Mouse (Mus musculus) midbrain, embryonic 10.5 days (tissue): ENCODE measurements at regions not wholly inside any gene's neighbourhood (a gene's known extent, or its start where the extent isn't known, plus 50 kb on each side); places are given as distances from the start of the nearest gene placed in this dataset.

Experiments used
- DNase-seq: peaks from one replicate; pipeline ENCODE4 v3.0.0-alpha.2; 2017; ENCODE audit warnings: low spot score
- H3K27ac ChIP-seq: fragments of 300-500 bp; sonication (generic); replicated peaks from 2 replicates; pipeline ENCODE4 v1.5.1; 2016; ENCODE audit warnings: mild to moderate bottlenecking
- H3K27me3 ChIP-seq: fragments of 300-500 bp; sonication (generic); 2 replicates; pipeline ENCODE4 v1.6.1; 2016; ENCODE audit warnings: low read depth, mild to moderate bottlenecking; ENCODE audit not compliant: poor library complexity, severe bottlenecking
- H3K36me3 ChIP-seq: fragments of 300-500 bp; sonication (generic); 2 replicates; pipeline ENCODE4 v1.6.1; 2016; ENCODE audit warnings: mild to moderate bottlenecking, moderate library complexity
- H3K4me1 ChIP-seq: fragments of 300-500 bp; sonication (generic); 2 replicates; pipeline ENCODE4 v1.6.1; 2016
- H3K4me3 ChIP-seq: fragments of 300-500 bp; sonication (generic); 2 replicates; pipeline ENCODE4 v1.5.1; 2016; ENCODE audit warnings: mild to moderate bottlenecking, moderate library complexity
- H3K9me3 ChIP-seq: fragments of 300-500 bp; sonication (generic); replicated peaks from 2 replicates; pipeline ENCODE4 v1.6.1; 2016; ENCODE audit warnings: mild to moderate bottlenecking
- WGBS: fragments of 180-500 bp; shearing (Covaris S2); methylation state at CpG from one replicate; pipeline ENCODE4 v1.1.7; 2016; 5-methylcytosine and 5-hydroxymethylcytosine counted together

DNA sequence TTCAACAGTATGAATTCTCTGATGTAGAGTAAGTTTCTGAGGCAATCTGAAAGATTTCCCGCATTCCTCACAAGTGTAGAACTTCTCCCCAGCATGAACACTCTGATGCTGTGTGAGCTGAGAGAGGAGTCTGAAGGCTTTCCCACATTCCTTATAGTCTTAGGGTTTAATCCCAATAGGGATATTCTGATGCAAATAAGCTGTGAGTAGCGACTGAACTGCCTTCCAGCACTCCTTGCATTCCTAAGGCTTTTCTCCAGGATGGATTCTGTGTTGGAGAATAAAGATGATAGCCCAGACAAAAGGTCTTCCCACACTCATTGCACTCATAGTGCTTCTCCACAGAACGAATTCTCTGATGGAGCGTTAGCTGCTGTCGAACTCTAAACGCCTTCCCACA is 152.6 kb upstream of the Api5 start:
- peaks cover 9% of the 10 kb centered on the region; the same call in 1 of the 2 replicates for H3K9me3 ChIP-seq
- no peak for DNase-seq
- no peak overlapping the region for H3K27ac ChIP-seq
- no peaks in the 10 kb centered on the region for H3K36me3 ChIP-seq
- WGBS, result 57% methylated on average over 6 of the region's 6 CpGs
- no peaks in the 10 kb centered on the region for H3K4me1 ChIP-seq
- no peaks in the 10 kb centered on the region for H3K27me3 ChIP-seq
- H3K4me3 ChIP-seq, result no peak overlapping the region

DNA sequence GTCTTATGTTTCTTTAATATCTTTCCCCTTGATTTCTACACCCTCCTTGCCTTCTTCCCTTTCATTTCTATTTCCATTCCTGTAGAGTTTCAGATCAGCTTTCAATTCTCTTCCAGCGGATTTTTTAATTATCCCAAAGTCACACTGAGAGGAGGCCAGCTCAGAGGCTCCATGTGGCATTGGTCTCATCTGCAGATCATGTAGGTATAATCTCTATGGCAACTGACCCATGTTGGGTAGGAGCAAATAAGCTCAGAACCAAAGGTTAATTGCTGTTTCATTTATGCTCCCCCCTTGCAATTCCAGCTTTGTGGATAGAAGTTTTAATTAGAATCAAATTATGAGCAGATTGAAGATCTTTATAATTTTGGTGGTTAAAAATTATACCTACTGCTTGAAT is 149.3 kb upstream of the Api5 start:
- H3K27me3 ChIP-seq, result no peaks in the 10 kb centered on the region
- H3K9me3 ChIP-seq, result peaks cover 9% of the 10 kb centered on the region; the same call in 1 of the 2 replicates
- no peaks in the 10 kb centered on the region for H3K4me1 ChIP-seq
- H3K4me3 ChIP-seq, result no peak overlapping the region
- no peaks in the 10 kb centered on the region for H3K36me3 ChIP-seq
- WGBS, result 69% methylated on average over 1 of the region's 1 CpGs
- no peak overlapping the region for H3K27ac ChIP-seq
- no peak for DNase-seq

DNA sequence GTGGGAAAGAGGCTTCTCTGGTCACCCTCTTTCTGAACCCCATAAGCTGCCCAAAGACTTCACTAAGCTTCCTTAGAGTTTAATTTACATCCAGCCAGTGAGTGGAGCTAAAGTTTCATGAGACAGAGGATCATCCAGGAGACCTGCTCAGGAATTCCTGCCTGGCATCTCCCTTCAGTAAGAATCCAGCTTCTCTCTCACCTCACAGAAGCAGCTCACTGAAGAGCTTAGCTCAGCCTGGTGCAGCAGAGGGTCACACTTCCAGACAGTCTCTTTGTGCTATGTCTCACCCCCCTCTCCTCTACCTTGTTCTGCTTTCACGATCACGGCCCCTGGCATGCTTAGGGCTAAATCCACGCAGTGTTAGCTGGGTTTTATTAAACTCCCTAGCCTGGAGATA is 133.7 kb upstream of the Api5 start:
- Histone ChIP-seq H3K27ac (0 out of 2 replicates have a peak overlapping the region, but pooled peaks have one; percentile 55), H3K9me3 (no peaks in the 10 kb centered on the region), H3K4me1 (peaks cover 19% of the 10 kb centered on the region), H3K36me3 (no peaks in the 10 kb centered on the region), H3K27me3 (no peaks in the 10 kb centered on the region), H3K4me3 (no peak overlapping the region)
- DNase-seq, result no peak
- 22% methylated on average over 3 of the region's 3 CpGs for WGBS

DNA sequence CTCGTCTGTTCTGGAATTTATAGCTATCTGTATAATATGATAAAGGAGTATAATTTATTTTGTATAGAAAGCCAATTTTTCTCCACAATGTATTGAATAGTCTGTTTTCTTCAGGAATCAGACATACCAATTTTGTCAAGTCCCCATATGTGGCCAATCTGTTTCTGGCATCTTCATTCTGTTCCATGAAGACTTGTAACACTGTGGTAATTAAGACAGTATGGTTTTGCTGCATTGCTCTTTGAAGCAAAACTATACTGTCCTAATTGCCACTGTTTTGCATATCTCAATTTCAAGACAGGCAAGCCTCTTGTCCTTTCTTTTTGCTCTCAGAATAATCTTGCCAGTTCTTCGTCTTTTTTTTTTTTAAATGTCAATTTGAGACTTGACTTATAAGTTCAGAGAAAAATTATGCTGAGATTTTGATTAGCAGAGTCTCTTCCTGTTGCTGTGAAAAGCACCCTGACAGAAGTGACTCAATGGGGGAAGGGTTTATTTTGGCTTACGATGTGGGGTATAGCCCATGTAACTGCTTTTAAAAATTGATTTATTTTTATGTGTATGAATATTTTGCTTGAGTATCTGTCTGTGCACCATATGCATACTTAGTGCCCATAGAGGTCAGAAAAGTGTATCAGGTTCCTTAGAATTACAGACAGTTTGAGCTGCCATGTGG is 103.4 kb upstream of the Api5 start:
- DNase-seq, result no peak
- Histone ChIP-seq H3K9me3 (no peaks in the 10 kb centered on the region), H3K27ac (no peak overlapping the region), H3K27me3 (no peaks in the 10 kb centered on the region), H3K36me3 (no peaks in the 10 kb centered on the region), H3K4me3 (no peak overlapping the region), H3K4me1 (no peaks in the 10 kb centered on the region)
- WGBS, result 85% methylated on average over 3 of the region's 3 CpGs

DNA sequence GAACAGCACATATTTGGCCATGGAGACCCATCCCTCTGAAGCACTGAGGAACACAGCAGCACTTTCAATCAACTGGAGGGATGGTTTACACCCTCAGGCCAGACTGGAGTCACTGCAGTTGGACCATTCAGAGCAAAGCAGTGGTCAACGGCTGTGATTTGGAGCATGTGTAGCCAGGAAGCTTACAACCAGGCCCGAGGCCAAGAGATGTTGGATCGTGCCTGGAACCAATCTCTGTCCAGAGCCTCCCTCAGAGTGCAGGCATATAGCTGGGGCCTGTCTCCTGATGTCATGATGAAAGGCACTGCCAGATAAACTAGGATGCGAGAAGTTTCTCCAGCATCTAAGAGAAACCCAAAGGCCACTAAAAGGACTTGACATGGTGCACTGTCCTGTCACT is 98.7 kb upstream of the Api5 start:
- Histone ChIP-seq H3K27me3 (no peaks in the 10 kb centered on the region), H3K9me3 (no peaks in the 10 kb centered on the region), H3K36me3 (no peaks in the 10 kb centered on the region), H3K4me3 (no peak overlapping the region), H3K4me1 (0 out of 2 replicates have a peak, but pooled peaks cover under 1% of the 10 kb centered on the region), H3K27ac (no peak overlapping the region)
- no peak for DNase-seq
- 85% methylated on average over 4 of the region's 4 CpGs for WGBS

DNA sequence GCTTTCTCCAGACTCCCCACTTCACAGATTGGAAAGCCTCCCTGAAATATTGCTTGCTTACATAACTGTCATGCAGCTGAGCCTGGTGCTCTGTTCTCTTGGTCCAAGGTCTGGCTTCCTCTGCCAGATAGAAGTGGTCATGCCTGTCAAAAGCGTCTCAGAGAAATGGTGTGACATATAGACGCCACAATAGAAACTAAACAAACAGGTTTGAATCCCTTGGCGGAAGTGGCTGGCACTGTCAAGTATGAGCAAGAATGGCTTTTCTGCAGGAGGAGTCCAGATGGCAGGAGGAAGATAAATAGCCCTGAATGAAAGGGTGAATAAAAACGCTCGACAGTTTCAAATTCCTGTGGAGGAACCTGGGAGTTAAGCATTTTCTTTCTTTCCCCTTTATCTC is 93.2 kb upstream of the Api5 start:
- peaks cover 8% of the 10 kb centered on the region; the same call in 1 of the 2 replicates for H3K4me1 ChIP-seq
- H3K9me3 ChIP-seq, result no peaks in the 10 kb centered on the region
- no peaks in the 10 kb centered on the region for H3K27me3 ChIP-seq
- H3K4me3 ChIP-seq, result no peak overlapping the region
- no peak overlapping the region for H3K27ac ChIP-seq
- no peaks in the 10 kb centered on the region for H3K36me3 ChIP-seq
- no peak for DNase-seq
- WGBS, result 68% methylated on average over 5 of the region's 5 CpGs

DNA sequence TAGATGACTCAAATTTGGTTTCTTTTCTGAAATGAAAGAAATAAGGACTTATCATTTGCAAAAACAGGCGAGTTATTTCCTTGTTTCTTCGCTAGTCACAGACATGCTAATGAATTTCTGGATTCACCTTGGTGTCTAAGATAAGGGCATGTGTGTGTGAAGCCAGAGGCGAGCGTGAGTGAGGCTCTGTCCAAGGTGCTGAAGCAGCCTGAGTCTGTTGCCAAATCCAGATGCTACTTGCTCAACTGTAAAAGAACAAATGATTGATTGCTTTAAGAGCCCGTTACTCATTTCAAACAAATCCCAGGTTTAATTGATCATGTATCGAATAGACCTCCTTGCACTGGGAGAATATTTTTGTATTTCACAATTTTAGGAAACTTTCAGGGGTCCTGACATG is 86.6 kb upstream of the Api5 start:
- H3K27ac ChIP-seq, result no peak overlapping the region
- H3K4me3 ChIP-seq, result no peak overlapping the region
- H3K27me3 ChIP-seq, result no peaks in the 10 kb centered on the region
- no peaks in the 10 kb centered on the region for H3K4me1 ChIP-seq
- peak; percentile 37 for DNase-seq
- no peaks in the 10 kb centered on the region for H3K36me3 ChIP-seq
- no peaks in the 10 kb centered on the region for H3K9me3 ChIP-seq
- WGBS, result 38% methylated on average over 6 of the region's 6 CpGs

DNA sequence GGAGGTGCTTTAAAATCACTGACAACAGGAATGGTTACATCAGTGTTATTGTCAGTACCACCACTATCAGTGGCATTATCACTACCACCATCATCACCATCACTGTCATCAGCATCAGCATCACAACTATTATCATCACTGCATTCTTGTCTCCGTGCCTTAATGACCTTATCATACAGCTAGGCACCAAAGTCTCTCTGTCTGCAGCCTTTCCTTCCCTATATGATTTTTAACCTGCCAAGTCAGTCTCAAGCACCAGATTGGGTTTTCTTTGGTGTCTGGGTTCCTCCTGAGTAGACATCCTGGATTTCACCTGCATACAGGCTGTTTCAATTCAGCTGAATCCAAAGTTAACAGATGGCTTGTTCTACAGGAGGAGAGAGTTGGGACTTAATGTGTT is 78.9 kb upstream of the Api5 start:
- no peak overlapping the region for H3K4me3 ChIP-seq
- no peaks in the 10 kb centered on the region for H3K27me3 ChIP-seq
- H3K36me3 ChIP-seq, result no peaks in the 10 kb centered on the region
- H3K4me1 ChIP-seq, result no peaks in the 10 kb centered on the region
- 89% methylated on average over 1 of the region's 1 CpGs for WGBS
- no peaks in the 10 kb centered on the region for H3K9me3 ChIP-seq
- H3K27ac ChIP-seq, result no peak overlapping the region
- DNase-seq, result no peak

DNA sequence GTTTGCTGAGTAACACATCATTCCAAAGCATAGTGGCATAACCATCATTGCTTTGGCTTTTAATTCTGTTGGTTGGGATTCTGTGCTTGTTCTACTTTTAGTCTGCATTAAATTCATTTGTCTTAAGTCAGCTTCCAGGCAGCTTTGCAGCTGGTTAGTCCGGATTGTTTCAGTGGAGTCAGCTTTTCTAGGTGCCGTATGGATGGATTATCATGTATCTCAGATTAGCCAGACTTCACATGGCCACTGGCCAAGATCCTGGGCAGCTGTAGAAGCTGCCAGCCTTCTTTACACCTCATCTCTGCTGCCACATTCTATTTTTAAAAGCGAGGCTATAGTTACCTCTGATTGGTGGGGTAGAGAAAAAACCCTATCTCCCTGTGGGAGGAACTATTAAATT is 74.1 kb upstream of the Api5 start:
- Histone ChIP-seq H3K27ac (no peak overlapping the region), H3K4me3 (no peak overlapping the region), H3K4me1 (no peaks in the 10 kb centered on the region), H3K36me3 (no peaks in the 10 kb centered on the region), H3K9me3 (no peaks in the 10 kb centered on the region), H3K27me3 (no peaks in the 10 kb centered on the region)
- 69% methylated on average over 3 of the region's 3 CpGs for WGBS
- no peak for DNase-seq

DNA sequence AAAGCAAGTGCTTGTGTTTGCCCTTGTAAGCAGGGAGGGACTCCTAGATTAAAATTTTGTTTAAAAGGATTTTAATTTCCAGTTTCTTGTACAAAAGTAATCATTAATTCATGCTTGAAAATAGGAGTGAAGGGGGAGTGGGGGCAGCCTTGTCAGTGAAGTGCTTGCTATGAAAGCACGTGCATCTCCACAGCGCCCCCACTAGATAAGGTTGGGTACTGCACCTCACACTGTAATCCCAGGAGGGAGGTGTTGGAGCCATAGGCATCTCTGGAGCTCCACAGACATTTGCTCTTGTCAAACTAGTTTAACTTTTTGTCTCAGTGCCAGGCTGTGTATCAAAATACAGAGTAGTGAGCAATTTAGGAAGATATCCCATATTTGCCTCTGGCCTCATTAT is 62.7 kb upstream of the Api5 start:
- no peak overlapping the region for H3K4me3 ChIP-seq
- no peaks in the 10 kb centered on the region for H3K27me3 ChIP-seq
- H3K9me3 ChIP-seq, result no peaks in the 10 kb centered on the region
- 59% methylated on average over 2 of the region's 2 CpGs for WGBS
- no peak for DNase-seq
- no peak overlapping the region for H3K27ac ChIP-seq
- H3K36me3 ChIP-seq, result no peaks in the 10 kb centered on the region
- no peaks in the 10 kb centered on the region for H3K4me1 ChIP-seq

DNA sequence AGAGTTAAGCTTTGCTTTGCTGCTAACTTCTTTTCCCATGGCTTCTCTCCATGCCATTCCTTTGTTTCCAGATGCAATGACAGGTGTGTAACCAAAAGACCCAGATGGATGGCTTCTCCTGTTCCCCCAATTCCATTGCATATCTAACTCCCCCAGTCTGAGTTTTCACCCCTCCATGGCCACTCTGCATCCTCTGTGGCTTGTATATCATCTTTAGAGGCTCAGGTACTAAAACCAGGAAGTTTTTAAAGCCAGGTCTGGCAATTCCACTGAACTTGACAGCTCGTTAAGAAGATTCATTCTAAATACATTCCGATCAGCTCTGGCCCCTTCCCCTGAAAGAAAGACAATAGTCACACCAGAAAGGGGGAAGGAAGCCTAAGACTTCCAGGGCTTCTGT is 60.6 kb upstream of the Api5 start:
- Histone ChIP-seq H3K9me3 (no peaks in the 10 kb centered on the region), H3K36me3 (no peaks in the 10 kb centered on the region), H3K4me1 (no peaks in the 10 kb centered on the region), H3K4me3 (no peak overlapping the region), H3K27me3 (no peaks in the 10 kb centered on the region), H3K27ac (no peak overlapping the region)
- DNase-seq, result no peak
- WGBS, result 70% methylated on average over 2 of the region's 2 CpGs
